Mouse (Mus musculus) layer of hippocampus, adult 18-20 months (tissue): ENCODE results near the gene Srpk2. TPM values are rescaled to one million over a fixed set of nuclear protein-coding genes. Genes with fewer than 3 reads are reported as not detected.
A peak's percentile ranks its signal among the peaks of the same experiment; 100 is the strongest.
"Not testable (repeated sequence)": the region's sequence is repeated elsewhere in the genome, so short reads cannot be mapped to it uniquely, and the experiment has no call there.

Experiments
- DNase-seq, 2 experiments: peaks; one replicate each; pipeline ENCODE4 v3.0.0; 2022; ENCODE audit warnings: low spot score in 2 of 2
- total RNA-seq, 2 experiments: library from RNA; stranded (reverse); gene quantifications; 2 replicates each; pipeline ENCODE4 v1.2.3; 2021

The Srpk2 gene
- total RNA-seq, 2 experiments from 2014 or later = 142 to 148 TPM

DNA sequence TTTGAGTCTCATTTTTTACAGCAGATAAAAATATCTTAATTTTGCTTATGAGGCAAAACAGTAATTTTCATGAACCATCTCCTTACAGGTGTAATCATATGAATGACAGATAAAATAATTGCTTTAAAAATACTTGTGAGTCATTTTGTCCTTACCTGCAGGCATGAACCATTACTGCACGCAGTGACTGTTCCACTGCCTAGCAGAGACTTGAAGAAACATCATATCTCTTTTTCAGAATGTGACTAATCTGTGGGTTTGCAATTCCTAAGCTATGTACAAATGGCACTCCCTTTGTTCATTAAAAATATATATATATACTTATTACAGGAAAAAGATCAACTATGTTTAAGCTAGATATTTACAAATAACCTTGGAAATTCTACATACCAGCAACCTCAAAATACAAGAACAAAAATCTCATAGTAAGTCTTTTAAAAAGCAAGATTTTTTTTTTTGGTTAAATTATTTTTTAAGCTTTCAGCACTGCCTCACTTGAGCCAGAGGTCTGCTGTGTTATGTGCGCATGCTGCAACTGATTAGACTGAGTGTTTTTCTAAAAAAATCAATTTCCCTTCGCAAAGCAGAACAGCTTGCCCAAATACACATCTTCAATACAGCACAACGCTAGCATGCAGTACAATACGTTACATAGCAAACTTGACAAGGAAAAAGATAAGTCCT, 68.7 kb downstream of the Srpk2 start:
- DNase-seq = no peak

DNA sequence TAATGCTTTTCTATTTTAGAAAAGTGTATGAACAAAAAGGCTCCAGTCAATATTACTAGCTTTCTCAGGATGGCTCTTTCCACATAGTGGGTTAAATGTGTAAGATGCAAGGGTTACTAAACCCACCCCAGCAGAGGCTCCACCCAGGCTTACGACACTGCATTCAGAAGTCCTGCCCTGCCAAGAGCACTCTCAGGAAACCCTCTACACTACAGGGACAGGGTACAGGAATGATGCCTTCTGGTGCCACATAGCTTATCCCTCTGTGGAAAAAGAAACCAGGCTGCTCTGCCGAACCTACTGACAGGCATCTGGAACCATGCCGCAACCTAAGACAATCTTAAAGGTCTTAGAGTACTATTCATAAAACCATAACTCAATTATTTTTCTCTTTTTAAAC, 71.6 kb downstream of the Srpk2 start:
- DNase-seq = no peak

DNA sequence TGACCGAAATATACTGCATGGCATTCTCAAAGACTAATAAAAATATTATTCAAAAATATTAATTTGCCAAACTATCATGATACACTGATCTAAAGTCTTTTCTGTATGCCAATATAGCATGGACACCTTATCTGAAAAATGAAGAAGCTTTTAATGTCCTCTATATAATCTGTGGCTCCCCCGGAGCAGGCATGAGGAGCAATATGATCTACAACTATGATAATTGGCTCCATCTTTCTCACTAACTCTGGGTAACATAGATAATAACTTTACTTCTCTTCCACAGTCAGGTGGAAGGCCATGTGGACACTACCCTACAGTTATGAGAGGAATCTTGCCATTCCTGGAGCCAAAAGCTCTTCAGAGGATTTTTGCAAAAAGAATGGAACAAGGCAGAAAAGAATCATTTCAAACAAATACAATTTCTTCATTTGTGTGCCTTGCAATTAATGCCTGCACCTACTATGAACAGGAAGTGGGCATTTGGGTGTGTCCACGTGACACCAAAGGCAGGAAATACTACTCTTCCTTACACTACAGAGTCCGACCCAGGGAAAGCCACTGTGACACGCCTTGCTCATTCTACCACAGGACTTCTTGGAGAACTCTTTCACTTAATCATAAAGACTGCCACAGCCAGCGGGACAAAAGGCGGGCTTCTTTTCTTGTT, 80.2 kb downstream of the Srpk2 start:
- no peak for DNase-seq

DNA sequence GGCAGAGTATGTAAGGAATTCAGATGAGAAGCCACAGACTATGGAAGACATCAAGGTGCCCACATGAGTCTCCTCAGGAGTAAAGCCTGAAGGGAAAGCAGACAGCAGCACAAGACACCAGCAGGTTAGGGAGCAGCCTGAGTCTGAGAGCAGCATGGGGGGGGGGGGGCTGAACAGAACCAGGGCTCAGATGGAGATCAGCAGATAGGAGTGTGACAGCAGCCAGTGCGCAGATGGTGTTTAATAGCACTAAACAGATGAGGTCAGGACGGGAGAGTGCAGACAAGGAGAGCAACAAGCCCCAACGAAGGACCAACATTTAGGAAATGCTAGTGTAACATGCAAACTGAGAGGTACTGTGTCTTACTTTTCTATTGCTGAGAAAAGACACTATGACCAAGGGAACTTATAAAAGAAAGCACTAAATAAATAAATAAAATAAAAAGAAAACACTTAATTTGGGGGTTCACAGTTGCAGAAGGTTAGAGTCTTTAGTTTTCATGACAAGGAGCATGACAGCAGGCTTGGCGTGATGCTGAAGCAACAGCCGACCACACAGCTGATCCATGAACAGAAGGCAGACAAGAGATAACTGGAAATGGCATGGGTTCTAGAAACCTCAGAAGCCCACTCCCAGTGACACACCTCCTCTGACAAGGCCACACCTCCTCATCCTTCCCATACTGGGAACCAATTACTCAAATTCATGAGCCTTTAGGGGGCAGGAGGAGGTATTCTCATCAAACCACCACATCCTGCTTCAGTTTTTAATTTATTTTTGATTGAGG, 84.5 kb downstream of the Srpk2 start:
- DNase-seq = peak in 1 of 2 experiments; percentile 42

DNA sequence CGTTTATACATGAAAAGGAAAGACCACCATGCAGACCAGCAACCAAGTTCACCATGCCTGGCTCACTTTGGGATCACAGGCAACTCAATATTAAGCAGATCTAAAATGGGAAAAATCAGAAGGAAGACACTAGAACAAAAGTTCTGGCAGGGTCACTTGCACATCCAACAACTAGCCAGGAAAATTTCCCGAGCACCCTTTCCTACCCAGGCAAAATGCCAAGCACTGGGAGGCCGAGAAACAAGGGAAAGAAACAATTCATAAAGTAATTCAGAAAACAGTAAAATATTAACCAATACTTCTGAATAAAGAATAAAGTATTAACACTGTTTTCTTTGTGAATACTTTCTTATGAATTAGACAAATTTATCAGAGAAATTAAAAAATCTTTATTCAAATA, 85.2 kb downstream of the Srpk2 start:
- DNase-seq = no peak

DNA sequence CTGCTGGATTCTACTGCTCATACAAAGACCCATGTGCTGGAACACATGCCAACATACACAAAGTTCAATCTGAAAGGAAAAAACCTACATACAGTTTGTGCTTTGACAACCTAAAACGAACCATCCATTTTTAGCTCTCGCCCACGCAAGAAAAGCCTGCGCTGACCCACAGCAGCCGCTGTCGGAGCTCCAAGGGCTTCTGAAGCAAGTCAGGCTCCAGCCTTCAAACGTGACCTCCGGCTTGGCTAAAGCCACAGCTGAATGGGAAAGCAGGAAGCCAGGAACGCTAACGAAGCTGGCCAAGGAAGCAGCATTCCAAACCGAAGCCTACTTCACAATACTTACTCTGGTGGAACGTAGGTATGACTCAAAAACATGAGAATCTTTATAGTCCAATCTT, 85.9 kb downstream of the Srpk2 start:
- DNase-seq = no peak

DNA sequence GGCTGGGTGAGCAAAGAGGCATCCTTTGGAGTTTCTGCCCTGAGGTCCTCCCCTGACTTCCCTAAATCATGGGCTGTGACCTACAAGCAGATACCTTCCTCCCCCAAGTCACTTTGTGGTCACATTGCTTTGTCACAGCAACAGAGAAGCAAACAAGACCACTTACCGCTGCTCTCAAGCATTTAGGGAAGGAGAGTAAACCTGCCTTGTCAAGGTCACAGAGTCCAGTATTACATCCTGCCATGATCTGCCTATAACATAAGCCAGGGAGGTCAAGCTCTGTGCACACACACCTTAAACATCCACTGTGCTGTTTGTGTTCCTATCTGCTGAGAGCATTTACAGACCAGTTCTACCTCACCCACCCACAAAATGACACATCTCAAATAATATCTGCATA, 86.4 kb downstream of the Srpk2 start:
- DNase-seq = no peak

DNA sequence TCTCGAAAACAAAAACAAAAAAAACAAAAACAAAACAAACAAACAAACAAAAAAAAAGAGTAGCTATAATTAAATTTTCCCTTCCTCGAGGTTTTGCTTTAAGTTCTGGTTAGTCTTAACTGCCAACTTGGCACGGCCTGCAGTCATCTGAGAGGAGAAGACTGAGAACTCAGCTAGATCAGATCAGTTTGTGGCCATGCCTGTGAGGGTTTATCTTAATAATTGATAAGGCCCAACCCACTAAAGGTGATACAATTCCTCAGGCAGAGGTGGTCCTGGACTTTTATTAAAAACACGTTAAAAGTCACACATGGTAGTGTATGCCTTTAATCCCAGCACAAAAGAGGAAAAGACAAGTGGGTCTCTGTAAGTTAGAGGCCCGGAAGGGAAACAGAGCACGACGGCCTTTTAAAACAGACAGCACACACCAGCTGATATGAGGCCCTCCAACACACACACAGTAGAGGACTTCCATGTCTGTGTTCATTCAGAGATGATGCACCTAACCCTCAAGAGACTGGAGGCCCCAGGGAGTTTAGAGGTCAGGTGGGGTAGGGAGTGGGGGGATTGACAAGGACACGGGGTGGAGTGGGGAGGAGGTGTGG, 87.1 kb downstream of the Srpk2 start:
- no peak for DNase-seq

DNA sequence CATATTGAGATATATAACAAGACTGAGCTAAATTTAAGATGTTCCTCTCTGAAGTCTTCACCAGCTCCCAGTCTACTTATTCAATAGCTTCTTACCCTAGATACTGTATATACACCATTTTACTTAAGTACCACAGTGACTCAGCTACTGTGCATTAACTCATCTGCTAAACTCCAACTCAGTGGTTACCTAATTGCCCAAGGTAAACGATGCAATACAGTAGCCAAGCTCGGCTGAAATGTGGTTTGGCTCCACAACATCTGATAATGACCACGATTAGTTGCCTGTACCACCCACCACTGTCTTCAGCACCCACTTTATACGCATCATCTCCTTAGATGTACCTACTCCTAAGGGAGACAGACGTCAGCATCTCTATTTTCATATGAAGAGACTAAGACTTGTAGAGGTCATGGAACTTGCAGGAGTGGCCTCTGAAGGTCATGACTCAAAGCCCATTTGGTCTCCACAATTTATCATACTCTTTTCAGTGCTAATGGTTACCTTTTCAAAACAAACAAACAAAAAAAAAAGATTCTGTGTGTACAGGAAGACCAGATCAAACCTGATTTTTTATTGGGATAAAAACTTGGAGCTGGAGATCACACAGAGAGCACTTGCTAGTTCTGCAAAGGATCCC, 88.0 kb downstream of the Srpk2 start:
- no peak for DNase-seq

DNA sequence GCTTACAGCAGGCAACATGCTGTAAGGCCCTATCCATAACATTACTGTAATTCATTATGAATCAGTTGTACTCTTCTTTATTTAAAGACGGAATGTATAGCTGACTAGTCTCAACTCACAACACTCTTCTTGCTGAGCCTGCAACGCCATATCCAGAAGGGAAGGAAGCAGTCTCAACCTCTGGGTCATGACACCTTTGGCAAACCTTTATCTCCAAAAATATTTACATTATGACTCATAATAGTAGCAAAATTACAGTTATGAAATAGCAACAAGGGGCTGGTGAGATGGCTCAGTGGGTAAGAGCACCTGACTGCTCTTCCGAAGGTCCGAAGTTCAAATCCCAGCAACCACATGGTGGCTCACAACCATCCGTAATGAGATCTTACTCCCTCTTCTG, 94.1 kb downstream of the Srpk2 start:
- DNase-seq = not testable (repeated sequence)

DNA sequence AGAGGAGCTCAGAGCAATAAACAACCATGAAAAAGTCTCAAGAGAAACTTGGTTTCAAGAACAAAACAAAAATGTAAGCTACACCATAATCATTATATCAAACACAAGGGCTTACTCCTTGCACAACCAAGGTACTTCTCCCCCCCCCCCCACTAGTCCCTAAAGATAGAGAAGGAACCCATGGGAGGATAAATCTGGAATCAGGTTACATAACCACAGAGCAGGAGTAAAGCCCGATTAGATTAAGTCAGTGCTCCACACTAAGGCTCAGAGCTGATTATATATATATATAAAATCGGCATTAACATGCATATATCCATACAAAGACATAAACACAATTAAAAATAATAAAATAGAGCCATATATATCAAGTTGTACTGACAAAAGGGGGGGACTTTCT, 96.8 kb downstream of the Srpk2 start:
- DNase-seq = no peak

DNA sequence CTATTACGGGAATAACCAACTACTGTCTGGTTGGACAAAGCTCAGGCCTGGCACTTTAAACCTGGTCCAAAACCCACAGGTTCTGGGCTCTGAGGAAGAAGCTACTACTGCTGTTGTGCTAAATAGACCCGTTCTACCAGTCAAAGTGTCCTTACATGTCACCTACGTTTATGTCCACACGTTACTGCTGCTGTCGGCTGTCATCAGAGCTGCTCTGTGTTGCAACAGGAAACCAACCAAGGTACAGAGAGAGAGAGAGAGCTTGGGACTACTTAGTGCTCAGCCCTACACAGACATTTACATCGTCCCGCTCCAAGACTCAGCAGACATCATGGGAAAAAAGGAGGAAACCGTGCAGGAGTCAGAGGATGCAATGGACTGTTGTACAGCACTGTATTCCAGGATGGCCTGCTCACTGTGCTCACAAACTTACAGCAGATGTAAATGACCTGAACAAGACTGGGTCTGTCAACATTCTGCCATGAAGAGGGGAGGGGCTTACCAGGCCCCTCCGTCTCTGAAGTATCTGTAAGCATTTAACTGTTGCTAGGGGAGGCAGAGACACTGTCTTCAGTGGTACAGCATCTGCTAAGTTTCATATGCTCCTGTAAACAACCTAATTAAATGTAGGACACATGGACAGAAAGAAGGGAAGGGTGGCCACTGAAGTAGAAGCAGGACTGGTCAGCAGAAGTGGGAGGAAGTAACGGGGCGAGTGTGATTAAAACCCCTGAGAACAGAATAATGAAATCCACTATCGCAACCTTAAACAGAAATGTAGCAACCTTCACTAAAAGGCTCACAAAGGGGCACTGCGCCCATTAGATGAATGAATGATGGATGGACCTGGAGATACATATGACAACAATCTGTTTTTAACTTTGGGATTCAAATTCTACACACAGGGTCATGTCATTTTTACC, 97.6 kb downstream of the Srpk2 start:
- no peak for DNase-seq

DNA sequence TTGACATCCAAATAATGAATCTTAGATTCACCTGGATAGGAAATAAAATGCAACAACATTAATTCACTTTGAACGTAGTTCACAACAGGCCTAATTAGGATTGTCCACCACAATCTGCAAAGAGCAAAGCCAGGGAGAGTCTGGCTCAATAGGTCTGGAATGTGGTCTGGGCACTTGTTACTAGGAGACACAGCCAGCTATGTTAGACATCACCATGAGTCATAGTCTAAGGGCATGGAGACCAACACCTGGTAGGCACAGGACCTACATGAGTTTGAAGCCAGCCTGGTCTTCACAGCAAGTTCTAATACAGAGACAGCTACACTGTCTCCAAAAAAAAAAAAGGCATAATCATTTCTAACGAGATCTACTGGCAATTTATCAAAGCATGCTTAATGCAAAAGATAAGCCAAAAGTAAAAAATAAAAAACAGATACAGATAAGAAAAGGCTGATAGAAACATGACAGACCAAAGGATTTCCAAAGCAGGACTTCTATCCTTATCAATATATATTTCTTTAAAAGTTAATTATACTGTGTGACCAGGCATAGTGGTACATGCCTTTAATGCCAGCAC, 102.8 kb downstream of the Srpk2 start:
- DNase-seq = no peak

DNA sequence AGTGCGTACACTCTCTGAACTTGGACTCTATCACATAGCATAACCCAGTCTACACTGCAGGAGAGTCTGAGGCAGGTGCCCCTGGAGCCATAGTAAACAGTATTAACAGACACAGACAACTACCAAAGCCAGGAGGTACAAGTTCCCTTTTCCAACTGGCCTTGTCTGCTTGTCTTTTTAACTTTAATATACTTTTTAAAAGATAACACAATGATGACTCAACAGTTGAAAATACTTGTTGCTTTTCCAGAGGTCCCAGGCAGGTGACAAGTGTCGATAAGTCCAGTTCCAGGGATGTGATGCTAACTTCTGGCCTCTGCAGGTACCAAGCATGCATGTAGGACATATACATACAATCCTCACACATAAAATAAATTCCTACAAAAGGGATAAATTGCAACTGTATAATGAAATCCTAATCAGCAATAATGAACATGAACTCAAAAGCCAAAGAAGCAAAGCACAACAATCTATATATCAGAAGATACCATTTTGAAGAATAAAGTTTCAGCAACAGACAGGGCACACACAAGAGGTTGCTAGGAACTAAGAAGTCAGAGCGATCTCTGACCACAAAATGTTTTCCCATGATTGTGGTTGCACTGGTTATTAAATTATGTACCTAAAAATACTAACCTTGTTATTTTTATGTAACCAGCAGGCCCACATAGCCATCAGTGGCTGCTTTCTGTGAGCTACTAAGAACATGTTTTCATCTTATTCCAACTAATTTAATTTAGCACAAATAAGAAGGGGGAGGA, 105.1 kb downstream of the Srpk2 start:
- DNase-seq = no peak

DNA sequence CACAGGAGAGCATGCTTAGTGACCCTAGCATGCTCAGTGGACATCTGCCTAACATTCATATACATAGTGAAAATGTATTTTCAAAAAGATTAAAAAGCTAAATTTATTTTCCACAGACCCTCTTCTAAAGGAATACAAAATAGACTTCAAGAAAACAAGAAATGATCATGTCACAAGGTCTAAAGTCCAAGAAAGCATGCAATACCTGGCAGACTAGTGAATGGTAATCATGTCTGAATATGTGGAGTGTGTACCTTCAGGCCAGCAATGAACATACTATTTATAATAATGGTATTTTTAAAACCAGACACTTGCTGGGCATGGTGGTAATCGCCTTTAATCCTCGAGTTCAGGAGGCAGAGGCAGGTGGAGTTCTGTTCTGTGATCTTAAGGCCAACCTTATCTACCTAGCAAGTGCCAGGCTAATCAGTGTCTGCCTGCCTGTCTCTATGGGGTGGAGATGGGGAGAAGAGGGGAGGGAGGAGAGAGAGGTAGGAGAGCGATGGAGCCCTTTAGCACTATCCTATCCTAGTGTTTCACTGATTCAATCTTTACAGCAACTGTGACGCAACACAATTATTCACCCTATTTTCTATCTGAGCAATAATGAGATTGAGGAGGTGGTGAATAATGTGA, 106.0 kb downstream of the Srpk2 start:
- no peak for DNase-seq

DNA sequence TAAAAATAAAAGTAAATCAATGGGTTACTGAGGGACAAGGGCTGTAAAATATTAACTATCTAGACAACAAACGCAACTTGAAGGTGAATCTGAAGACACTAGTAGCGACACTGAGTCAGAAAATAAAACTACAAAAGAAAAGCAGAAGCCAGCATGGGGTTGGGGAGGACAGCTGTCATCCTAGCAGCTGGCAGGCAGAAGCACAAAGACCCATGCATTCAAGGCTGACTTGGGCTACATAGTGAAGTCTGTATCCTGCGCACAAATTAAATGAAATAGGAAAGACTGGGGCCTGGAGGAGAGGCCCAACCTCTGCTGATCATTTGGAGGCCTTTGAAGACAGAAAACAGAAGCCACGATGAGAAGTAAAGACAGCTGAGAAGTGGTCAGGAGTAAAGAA, 106.6 kb downstream of the Srpk2 start:
- no peak for DNase-seq

DNA sequence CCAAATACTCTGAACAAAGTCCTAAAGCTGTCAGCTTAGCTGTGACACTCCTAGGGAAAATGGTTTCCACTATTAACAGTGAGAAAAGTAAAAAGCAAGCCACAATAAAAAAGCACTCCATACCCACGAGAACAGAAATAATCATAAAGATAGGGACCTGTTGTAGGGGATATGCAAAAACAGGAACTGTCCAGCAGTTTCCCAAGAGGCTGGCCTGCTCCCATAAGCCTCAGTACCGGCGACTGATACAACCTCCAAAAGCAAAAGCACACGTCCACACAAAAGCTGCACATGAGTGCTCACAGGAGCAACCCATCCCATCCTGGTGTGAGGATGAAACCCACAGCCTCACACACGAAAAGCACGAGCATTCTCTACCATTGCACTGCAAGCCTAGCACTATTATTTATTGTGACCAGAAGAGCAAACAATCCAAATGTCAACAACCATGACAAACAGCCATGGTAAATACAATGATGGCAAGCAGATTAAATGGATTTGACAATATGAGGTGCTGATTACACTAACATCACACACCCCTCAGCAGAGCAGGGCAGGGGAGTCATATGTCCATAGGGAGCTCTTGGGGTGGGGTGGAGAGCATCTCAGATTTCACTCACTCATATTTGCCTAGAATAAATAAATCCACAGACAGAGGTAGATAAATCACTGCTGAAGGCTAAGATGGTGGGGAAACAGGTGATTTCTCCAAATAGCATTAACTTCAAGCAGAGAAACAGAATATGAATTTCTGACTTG, 107.9 kb downstream of the Srpk2 start:
- no peak for DNase-seq

DNA sequence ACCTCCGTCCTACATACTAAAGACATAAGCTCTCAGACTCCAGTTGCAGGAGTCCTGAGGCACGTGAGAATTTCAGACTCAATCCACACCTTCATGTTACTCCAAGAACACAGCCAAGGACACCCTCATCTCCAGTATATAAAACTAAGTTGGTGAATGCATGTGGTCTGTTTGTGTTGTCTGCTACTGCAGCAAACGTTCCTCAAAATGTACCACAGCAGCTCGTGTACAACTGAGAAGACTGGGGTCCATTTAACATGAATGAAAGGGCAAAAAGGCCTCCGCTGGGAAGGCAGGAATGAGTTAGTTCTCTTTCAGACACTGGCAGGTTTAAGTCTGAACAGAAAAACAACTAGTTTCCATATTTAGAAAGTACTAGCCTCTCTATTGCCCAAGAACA, 110.5 kb downstream of the Srpk2 start:
- no peak for DNase-seq
